Mouse (Mus musculus) right cerebral cortex, postnatal 14 days (tissue): ENCODE measurements at regions not wholly inside any gene's neighbourhood (a gene's known extent, or its start where the extent isn't known, plus 50 kb on each side); places are given as distances from the start of the nearest gene placed in this dataset.

Experiments used
- DNase-seq: peaks from one replicate; pipeline ENCODE4 v3.0.0; 2022

DNA sequence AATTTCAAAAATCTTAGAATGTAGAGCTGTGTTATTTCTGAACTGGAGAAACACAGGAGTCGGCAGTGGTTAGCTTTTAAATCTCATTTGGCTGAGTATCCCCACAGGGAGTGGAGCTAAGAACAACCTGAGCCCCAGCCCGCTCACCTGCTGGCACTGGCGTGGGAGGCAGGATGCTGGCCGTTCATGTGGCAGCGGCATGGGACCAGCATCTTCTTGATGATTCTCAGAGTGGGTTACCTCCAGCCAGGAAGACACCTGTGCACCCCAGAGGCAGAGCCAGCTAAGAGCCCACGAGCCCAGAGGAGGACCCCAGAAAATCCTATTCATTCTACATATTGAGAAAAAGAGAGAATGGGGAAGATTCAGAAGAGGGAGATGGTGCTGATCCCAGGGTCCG is 181.7 kb downstream of the Vrk1 start:
- DNase-seq, result no peak

DNA sequence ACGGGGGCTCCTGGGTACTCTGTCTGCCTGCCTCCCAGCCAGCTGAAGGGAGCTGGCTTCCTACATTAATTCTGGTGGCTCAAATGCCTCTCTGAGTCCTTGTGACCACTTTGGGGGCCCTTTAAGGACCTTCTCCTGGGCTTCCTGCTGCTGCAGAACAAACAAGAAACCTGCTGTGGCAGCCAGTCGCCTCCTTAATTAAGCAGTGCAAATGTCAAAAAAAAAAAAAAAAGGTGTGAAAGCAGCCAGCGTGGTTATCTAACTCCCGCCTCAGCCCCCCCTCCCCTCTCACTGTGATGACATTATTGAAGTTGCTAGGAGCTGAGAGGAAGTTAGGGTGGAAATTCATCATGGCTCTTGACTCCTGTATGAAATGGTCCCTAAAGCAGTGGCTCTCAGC is 189.3 kb downstream of the Vrk1 start:
- no peak for DNase-seq

- no peak for DNase-seq
Measured at GRCm38 (mm10) chr12:106203526-106203925, 193.5 kb downstream of the Vrk1 start.

- no peak for DNase-seq
Measured at GRCm38 (mm10) chr12:106210959-106211358, 200.9 kb downstream of the Vrk1 start.

DNA sequence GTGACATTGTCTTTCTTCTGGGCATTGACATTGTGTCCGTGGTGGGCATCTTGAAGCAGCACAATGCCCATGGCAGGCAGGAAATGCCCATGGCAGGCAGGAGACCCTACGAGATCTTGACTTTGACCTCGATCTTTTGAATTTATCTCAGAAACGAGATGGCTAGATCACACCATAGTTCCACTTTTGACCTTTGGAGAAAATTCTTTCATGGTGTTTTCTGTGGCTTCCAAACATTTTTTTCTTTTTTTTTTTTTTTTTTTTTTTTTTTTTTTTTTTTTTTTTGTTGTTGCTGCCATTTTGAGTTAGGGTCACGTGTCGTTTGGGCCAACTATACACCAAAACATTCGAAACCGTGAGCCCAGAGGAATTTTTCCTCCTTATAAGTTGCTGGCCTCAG is 201.5 kb downstream of the Vrk1 start:
- no peak for DNase-seq

GRCm38 (mm10) chr12:106212397-106212796 is 202.4 kb downstream of the Vrk1 start:
- no peak for DNase-seq

DNA sequence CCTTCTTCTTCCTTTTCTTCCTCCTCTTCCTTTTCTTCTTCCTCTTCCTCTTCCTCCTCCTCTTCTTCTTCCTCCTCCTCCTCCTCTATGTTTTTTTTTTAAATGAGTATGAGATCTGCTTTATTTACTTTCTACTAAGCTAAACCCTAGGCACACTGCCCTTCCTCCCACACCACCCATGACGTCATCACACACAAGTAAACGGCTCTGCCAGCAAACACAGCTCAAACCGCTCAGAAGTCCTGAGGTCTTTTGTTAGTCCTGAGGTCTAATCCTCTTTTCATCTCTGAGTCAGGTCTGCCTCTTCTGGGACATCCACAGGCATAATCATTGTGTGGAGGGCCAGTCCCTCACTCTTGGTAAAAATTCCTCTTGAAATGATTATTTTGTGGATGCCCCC is 210.0 kb downstream of the Vrk1 start:
- no peak for DNase-seq

GRCm38 (mm10) chr12:106226276-106226675 is 216.2 kb downstream of the Vrk1 start:
- DNase-seq, result no peak

- no peak for DNase-seq
Measured at GRCm38 (mm10) chr12:106226776-106227562, 216.9 kb downstream of the Vrk1 start.

DNA sequence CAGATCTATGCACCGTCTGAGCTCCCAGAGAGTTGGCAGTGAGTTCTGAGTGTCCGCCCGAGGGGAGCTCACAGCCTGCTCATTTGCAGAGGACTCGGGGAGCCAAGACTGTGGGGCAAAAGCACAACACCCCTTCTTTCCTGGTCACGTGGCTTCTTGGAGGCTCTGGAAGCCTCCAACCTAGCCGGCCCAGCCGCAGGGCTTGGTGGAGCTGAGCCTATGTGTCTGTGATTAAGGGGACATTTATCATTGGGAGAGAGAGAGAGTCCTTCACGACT is 217.5 kb downstream of the Vrk1 start:
- no peak for DNase-seq

GRCm38 (mm10) chr12:106245178-106245840 is 235.3 kb downstream of the Vrk1 start:
- no peak for DNase-seq

DNA sequence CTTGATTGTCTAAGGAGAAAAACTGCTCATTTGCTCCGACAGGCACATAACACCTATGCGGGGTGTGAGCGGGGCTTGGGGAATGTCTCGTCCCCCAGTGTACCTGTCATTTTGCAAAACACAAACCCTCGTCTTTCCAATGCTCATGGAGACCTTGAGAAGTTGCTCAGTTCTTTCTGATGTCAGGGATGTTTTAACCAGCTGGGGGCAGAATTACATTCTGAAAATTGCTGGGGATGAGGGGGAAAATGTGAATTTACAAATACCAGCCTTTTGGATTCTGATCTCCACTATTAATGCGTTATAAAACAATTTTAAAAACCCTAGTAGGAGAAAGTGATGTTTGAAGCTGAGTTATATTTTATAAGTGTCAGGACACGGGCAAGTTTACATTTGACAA is 263.6 kb downstream of the Vrk1 start:
- DNase-seq, result no peak

DNA sequence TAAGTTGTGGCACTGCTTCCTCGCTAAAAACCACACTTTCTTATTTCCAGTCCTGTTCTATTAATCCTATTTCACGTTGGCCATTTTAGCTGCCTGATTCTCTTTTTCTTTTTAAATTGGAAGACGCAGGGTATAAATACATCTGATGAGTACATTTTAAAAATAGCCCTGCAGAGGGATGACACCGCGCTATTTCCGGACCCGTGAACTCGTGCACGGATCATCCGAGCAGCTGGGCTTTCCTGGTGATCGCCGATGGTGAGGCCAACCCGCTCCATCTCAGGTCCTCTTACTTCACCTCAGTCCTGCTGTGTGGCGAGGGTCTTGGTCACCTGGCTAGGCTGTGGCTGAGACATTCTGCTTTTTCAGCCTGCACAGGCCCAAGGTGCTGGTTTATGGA is 267.9 kb downstream of the Vrk1 start:
- no peak for DNase-seq

DNA sequence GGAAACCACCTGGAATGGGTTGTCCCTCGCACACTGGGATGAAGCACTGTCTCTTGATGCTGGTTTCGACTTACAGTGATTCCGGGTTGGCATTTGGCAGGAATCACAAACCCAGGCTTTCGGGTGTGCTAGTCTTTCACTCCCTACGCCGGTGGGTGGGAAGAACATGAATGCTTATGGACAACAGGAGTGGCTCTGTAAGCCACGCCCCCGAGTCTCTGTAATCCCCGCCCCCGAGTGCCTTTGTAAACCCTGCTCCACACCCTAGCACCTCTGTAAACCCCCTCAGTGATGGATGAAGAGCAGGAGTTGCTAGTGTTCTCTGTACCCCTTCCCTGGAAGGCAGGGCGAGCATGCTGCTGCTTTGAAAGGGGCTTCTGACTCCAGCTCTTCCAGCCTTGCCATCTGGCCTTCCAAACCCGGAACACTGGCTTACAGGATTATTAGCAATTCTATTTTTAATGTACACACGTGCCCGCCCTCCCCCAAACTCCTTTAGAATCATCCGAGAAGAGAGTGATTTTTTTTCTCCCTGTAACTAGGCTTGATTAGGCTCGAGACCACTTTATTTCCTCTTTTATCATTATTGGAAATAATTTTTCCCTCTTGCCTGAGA is 272.6 kb downstream of the Vrk1 start:
- DNase-seq, result no peak

- DNase-seq, result no peak
Measured at GRCm38 (mm10) chr12:106284814-106285213, 274.8 kb downstream of the Vrk1 start.

DNA sequence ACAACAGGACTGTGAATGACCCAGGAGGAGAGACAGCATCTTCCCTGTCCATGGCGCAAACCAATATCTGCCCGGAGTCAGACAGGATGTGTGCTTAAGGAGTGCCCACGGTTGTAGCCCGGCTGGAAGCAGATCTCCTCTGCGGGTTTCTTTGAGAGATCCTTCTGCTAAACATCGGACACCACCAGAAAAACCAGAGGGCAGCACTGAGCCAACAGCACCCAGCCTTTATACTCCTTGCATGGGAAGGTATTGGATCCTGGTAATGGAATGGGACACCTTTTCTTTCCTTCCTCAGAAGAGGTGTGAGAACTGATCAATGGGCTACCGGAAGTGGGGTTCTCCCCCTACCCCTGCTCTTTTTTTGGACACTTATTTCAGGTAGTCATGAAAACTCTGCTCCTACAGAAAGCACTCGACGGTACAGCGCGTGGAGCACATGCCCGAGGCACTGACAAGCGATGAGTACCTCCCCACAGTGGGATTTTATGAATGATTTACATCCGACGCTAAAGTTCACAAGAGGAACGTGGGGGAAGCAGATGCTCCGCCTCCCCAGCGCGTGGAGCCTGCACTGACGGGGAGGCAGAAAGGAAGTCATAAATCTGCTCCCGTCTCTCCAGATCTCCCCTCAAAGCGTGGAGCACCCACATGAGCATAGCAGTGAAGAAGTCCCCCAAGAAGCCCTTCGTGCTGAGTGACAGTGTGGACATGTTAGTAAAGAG is 278.9 kb downstream of the Vrk1 start:
- DNase-seq, result no peak

DNA sequence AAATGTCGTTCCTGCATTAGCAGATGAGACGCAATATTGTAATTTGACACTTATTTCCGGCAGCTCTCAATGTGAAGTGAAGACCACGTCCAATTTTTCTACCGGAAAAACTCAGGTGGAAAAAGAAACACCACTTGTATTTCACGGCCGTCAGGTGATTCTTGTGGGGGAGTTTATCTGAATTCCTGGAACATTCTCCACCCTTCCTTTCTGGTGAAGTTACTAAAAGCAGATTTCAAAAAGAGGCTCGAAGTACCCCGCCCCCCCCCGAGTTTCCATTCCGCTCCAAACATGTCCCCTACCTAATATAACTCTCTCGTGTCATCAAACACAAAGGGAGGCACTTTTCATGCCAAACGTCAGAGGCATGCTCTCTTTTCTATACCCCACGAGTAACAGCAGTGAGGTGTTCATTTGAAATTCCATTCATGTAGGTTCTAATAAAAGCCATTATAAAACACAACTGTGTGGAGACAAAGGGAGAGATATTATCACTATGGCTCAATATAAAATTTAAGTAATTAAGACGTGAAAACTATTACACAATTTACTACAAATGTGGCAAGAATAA is 281.5 kb downstream of the Vrk1 start:
- no peak for DNase-seq

DNA sequence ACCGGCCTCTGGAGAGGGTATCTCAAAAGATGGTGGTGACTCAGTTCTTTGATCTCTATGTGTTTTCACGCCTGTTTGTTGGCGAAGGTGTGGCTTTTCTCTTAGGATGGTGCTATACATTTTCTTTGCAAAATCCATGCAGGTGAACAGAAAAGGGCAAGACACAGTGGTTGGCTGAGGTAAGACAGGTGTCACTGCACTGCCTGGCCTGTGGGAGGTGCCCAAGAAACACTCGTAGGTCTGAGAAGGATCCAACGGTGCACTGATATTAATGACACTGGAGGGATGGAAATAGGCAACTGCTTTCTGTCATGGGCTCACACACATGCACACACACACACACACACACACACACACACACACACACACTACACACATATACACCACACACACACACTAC is 283.1 kb downstream of the Vrk1 start:
- DNase-seq, result no peak

- no peak for DNase-seq
Measured at GRCm38 (mm10) chr12:106295596-106295995, 285.6 kb downstream of the Vrk1 start.

- no peak for DNase-seq
Measured at GRCm38 (mm10) chr12:106302617-106303016, 292.6 kb downstream of the Vrk1 start.

- no peak for DNase-seq
Measured at GRCm38 (mm10) chr12:106308291-106308955, 298.4 kb downstream of the Vrk1 start.

DNA sequence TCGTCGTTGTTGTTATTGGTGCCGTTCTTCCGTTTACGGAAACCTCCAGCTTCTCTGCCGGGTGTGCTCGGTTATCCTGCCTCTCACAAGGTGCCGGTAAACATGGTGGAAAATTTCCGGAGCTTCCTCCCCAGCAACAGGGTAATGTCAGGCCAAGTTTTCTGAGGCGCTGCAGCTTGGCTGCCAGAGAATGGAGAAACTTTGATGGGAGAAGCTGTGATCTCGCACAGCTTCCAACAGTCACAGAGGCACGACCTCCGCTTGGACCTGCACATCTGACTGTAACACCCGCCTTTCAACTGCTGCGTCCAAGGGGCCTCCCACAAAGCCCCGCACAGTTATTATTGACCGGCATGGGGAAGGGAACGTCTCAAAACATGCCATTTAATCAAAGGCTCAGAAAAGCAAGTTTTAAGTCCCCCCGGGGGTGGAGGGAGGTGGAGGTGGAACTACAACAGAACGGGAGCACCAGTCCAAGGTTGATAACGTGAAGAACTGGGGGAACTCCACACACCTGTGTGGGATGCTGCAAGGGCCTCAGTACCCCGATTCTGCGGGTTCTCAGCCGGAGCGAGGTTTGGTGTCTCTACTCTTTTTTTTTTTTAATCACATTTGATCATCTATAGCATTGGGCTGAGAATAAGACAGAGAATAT is 299.1 kb downstream of the Vrk1 start:
- DNase-seq, result no peak
